Mouse (Mus musculus) urinary bladder, postnatal 4 days (tissue): Measurements from ENCODE around the gene Cav3.

Source experiments
- DNase-seq, 2 experiments: peaks; one replicate each; pipeline ENCODE4 v3.0.0; 2021 to 2022; ENCODE audit warnings: low spot score in 2 of 2

Gene Cav3

DNA sequence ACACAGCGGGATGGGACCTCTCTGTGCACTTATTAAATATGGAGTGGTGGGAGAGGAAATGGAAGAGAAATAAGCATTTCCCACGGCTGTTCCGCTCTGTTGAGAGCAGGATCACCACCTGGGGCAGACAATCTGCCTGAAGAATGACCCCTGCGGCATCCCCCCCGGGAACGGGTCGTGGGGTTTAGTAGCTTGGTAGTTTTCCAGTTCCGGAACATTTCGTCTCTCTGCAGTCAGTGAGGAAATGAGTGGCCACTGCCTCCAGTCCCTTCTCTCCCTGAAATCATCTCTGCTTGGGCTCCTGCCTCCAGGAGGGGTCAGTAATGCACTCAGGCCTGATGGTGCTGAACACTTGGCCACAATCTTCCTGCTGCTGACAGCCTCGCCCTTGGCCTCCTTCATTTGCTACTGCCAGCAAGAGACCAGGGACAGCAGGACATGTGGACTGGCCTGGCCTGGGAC lies 35.3 kb downstream of the Cav3 start:
- no peak for DNase-seq

DNA sequence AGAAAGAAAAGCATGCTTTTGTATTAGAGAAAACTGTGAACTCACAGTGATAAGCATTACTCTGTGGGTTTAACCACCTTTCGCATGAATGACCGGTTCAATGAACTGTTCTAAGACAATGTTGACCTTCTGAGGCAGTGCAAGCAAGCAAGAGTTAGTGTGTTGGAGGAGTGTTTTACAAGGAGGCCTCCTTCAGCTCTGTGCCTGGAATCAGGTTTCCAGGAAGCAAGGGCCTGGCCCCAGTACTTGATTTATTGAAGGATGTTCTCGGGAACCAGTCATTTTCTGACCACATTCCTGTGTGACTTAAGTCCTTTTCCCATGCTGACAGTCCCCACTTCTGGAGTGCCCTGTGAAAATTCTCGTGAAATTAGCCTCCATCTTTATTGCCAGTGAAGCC lies 35.9 kb downstream of the Cav3 start:
- DNase-seq, result no peak

DNA sequence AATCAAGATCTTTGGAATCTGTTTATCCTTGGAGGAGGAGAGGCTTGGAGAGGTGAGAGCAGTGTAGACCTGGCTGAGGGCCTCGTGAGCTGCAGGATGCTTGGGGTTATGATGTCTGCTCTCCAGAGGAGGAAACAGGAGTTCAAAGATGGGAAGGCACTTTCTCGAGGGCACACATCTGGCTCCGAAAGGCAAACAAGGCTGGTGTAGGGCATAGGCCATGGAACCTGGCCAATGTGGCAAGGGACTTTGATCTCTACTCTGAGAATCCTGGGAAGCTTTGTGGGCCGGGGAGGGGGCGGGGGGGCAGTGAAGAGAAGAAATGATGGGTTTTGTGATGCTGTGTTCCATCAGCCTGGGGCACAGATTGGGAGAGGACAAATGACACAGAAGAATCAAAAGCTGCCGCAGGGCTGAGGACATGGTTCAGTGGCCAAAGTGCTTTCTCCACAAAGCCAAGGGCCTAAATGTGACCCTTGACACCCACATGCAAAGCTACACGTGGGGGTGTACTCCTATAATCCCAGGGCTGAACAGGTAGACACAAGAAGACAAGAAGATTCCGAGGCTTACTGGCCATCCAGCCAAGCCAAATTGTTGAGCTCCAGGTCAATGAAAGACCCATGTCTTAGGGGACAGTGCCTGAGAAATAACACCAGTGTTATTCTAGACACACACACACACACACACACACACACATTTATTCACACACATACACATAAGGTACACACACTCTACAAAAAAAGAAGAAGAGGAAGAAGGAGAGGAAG lies 37.2 kb downstream of the Cav3 start:
- no peak for DNase-seq

DNA sequence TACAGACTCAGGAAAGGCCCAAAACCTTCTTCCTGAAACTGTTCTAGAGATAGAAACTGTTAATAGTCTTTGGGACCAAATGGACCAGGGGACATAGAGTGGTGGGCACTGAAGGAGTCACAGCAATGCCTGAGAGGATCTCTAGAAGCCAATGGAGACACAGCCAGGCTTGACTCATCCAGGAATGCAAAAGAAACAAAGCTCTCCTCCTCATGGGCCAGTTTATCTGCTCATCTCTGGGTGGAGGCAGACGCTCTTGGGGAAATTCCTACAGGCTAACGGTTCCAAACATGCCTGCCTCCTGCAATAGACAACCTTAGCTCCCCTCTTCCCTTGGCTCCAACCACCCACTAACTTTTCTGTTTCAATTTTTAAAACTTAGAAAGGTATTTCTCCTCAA lies 38.2 kb downstream of the Cav3 start:
- DNase-seq, result peak in 1 of 2 experiments; percentile 22

DNA sequence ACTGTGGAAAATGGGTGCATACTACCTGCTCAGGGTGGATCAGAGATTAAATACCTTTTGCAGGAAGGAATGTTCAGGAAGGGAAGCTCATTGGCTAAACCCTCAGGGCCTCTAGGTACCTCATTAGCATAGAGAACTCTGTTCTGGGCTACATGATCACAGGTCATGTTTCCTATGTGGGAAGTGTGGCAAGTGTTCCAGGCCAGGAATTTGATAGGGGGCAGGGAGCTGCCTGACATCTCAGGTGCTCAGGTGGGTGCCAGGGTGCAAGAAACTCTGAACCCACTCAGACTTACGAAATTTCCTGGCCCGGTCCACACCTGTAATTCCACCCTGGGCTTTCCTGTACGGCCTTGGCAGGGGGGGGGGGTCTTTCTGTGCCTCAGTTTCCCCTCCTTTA lies 39.4 kb downstream of the Cav3 start:
- DNase-seq, result no peak

DNA sequence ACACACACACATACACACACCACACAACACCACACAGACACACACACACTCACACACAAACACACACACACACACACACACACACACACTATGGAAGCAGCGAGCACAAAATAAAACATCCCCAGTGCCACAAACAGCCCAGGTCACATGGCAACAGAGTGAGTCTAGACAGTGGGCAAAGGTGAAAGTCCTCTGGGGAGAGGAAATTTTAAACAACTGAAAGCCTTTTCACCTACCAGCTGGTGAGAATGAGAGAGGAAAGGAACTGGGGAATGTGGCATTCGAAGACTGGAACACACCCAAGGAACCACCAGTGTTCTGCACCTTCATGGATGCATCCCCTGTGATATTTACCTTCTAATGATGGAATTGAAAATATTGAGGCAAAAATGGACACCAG lies 40.2 kb downstream of the Cav3 start:
- DNase-seq, result peak in 1 of 2 experiments; percentile 9

DNA sequence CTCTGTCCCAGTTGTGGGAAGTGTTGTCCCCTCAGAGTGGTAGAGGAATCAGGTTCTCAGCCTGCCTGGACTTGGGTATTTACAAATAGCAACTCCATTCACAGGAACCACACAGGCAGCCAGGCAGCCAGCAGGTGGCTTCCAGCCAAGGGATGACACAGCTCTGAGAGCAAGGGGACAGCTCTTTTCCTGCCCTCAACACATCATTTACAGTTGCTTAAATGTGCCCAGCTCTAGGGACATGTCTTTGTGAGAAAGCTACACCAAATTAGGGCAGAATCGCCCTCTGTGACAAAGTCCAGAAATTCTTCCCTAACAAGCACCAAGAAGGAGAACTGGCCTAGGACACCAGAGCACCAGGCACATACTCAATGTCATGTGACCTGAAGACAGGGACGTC lies 41.9 kb downstream of the Cav3 start:
- peak in 1 of 2 experiments; percentile 32 for DNase-seq

DNA sequence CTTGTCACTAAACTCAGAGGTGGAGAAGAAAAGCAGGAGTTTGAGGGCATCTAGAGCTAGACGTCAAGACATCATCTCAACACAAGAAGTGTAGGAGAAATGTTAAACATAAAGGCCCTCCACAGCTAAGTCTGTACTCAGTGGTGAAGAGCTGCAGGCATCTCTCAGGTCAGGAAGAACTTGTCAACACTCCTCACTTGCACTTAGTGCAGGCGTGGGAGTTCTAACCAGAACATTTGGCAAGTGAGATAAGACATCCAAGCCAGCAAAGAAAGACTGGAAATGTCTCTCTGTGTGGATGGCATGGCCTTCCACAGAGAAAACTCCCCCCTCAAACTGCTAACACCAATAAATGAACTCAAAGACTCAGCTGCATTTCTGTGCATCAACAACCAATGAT lies 48.3 kb downstream of the Cav3 start:
- DNase-seq, result no peak

DNA sequence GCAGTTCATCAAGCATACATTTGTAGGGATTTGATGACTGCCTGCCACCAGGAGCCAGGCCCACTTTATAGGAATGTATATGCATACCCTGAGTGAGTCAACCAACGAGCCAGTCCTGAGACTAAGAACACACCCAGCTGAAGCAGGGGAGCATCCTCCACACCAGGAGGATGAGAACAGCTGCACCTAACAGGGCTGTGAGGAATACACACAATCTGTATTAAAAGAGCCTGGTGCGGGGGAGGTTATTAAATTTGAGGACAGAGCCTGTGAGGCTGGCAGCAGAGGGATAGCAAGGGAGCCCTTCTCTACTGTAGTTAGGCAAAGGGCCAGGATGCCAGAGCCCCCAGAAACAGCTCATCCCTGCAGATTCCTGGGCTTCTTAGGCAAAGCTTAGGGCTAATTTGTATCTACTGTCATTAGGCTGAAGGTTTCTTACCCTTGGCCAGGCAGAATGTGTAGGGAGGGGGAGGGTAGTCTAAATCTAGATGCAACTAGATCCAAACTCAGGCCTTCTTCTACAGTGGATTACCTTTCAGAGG lies 50.4 kb downstream of the Cav3 start:
- DNase-seq, result no peak

DNA sequence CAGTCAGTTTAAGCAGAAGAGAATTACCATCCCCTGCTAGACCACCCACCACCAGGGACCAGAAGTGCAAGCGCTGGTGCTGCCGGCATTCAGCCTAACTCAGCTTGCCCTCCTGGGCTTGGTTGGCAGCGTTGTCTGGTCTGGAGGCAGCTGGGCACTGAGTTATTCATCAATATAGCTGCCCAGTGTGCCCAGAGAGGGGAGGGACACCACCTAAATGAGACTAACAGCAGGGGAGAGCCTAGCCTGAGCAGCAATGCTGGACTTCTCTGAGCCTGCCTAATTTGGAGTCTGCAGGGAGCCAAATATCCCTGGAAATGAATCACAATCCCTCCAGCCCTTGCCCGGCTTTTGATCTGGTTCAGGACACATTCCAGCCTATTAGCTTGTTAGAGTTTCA lies 51.0 kb downstream of the Cav3 start:
- DNase-seq, result no peak

DNA sequence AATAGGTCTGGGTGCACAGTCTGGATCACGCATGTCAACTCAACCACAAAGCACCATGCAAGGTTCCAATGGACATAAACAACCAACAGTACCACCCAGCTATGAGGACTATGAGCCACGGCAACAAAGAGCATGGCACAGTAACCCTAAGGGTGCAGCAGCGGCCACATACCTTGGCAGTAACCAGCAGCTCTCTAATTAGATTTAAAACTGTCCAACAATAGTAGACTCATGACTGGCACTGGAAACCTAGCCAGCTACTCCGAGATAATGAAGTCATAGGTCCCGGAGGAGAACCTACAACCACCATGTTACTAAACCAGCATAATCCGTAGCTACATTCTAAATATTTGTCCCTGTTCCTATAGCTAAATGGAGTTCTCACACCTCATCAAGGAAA lies 55.3 kb downstream of the Cav3 start:
- no peak for DNase-seq

DNA sequence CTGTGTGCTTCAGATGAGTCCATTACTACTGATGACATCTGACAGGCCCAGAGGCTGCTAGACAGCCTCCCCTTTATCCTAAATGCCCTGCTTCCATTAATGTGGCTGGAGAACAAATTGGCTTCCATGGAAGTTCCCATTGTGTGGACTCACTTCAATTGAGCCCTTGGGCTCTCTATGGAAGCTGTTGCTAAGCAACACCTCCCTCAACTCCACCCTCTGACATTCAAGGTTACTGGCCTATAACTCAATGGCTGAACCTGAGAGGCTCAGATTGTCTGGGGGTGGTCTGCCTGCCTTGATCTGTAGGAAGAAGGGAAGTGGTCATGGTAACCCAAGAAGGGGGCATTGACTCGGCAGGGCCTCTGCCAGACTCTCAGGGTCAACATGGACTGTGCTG lies 57.2 kb downstream of the Cav3 start:
- peak in 1 of 2 experiments; percentile 14 for DNase-seq

DNA sequence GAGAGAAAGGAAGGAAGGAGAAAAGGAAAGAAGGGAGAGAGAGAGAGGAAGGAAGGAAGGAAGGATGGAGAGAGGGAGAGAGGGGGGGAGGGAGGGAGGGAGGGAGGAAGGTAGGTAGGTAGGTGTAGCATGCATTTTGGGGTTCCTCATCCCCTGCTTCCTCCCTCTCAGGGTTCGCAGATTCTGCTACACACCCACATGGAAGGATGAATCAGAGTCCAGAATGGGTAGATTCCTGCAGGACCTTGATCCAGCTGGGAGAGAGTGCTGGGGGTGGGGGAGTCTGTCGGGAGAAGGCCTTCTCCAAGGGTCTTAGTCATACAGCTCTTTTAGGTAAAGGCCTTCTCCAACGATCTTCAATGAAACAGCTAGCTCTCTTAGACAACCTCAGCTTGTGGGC lies 58.3 kb downstream of the Cav3 start:
- peak in 1 of 2 experiments; percentile 3 for DNase-seq

DNA sequence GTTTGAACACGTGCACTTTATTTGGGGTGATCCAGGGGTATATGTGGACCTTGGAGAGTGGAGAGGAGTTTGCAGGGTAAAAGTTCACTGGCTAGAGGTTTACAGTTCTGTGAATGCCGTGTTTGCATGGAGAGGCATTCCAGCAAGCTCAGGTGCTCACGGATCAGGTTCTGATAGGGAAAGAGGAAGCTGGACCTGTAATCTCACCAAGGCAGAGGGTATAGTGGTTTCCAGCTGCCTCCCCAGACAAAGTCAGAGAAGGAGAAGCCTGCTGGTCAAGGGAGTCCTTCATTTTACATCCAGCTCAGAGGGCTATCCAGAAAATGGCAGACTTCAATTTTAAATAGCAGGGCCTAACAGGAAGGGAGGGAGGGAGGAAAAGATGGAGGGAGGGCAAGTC lies 58.7 kb downstream of the Cav3 start:
- DNase-seq, result peak in 1 of 2 experiments; percentile 9
